8 mouse cellular contexts compared by ENCODE assay signal in the genomic region with DNA sequence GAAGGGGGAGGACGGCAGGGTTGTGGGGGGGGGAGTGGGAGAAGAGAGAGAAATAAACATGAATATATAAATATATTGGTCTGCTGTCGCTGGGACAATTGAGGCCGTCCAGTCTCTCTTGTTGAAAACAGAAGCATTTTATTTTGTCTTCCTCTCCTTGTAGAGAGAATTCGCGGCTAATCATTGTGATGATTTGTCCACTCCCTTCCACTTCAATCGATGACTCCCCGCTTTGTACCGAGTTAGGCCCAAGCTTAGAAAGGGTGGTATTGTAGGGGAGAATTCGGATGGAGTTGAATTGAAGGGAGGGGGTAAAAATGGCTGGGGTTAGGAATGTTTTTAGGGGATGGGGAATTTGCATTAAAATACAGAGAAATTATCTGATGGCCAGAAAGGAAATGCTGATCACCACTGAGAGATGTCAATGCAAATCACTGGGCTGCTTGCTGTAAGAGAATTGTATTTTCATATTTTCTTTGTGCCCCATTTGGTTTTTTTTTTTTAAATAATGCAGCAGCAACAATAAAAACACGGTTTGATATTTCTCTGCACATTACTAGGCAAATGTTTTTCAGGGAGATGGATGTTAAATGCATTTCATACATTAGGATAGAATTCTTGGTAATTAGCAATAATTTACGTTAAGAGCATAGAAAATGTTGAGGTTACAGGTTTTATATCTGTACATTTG. TPM values are rescaled to one million over a fixed set of nuclear protein-coding genes. Genes with fewer than 3 reads are reported as not detected.
DNase-seq lines count a peak whose midpoint lies in the region; ATAC-seq lines count a peak whose summit lies in the region.

No protein-coding gene starts in this region.

- no peak overlapping the region for H3K9ac ChIP-seq in kidney, embryonic 16.5 days (replicated peaks; ENCODE audit: low read length)
- peak overlapping the region; percentile 99 for H3K9ac ChIP-seq in embryonic facial prominence, embryonic 11.5 days (replicated peaks; ENCODE audit: low read length)
- H3K9ac ChIP-seq in hindbrain, embryonic 15.5 days: peak overlapping the region; percentile 86
- peak overlapping the region; percentile 90 for H3K9ac ChIP-seq in midbrain, embryonic 14.5 days (replicated peaks; ENCODE audit: low read length)

- peaks cover 54% of the 10 kb centered on the region for H3K27me3 ChIP-seq in kidney, embryonic 16.5 days (ENCODE audit: insufficient read depth, low read length)
- no peaks in the 10 kb centered on the region for H3K27me3 ChIP-seq in embryonic facial prominence, embryonic 11.5 days (ENCODE audit: control insufficient read depth, insufficient read depth, low read length)
- H3K27me3 ChIP-seq in hindbrain, embryonic 15.5 days: no peaks in the 10 kb centered on the region
- H3K27me3 ChIP-seq in midbrain, embryonic 14.5 days (ENCODE audit: control insufficient read depth, insufficient read depth, low read length): no peaks in the 10 kb centered on the region

- no peak for DNase-seq in kidney, postnatal 4 days
- peak; percentile 29 for DNase-seq in embryonic facial prominence, embryonic 11.5 days (ENCODE audit: low spot score)
- DNase-seq in midbrain, embryonic 14.5 days: no peak
- DNase-seq in gastrocnemius, postnatal 36 days: no peak
- DNase-seq in urinary bladder, postnatal 14 days (ENCODE audit: low spot score): no peak
- DNase-seq in ovary, postnatal 14 days (ENCODE audit: low spot score): no peak

- ATAC-seq in kidney, embryonic 16.5 days (ENCODE audit: low FRiP score, low TSS enrichment): no peak
- no peak for ATAC-seq in embryonic facial prominence, embryonic 11.5 days (replicated peaks; ENCODE audit: insufficient number of reproducible peaks, low FRiP score, low TSS enrichment, low read depth)
- ATAC-seq in hindbrain, embryonic 15.5 days (ENCODE audit: low FRiP score, low read depth): no peak
- ATAC-seq in midbrain, embryonic 14.5 days (ENCODE audit: low FRiP score, low TSS enrichment): no peak

- no peaks in the 10 kb centered on the region for H3K36me3 ChIP-seq in kidney, embryonic 16.5 days (ENCODE audit: insufficient read depth, low read length)
- no peaks in the 10 kb centered on the region; the same call in 1 of the 2 replicates for H3K36me3 ChIP-seq in embryonic facial prominence, embryonic 11.5 days (replicated peaks; ENCODE audit: control insufficient read depth, insufficient read depth, low read depth, low read length)
- peaks cover 9% of the 10 kb centered on the region for H3K36me3 ChIP-seq in hindbrain, embryonic 15.5 days
- peaks cover 23% of the 10 kb centered on the region for H3K36me3 ChIP-seq in midbrain, embryonic 14.5 days (ENCODE audit: control insufficient read depth, insufficient read depth, low read length)

- H3K4me2 ChIP-seq in kidney, embryonic 16.5 days (replicated peaks; ENCODE audit: low read depth, low read length): peak overlapping the region; percentile 99
- H3K4me2 ChIP-seq in embryonic facial prominence, embryonic 11.5 days (ENCODE audit: low read depth, low read length): peak overlapping the region; percentile 97
- peak overlapping the region; percentile 93 for H3K4me2 ChIP-seq in hindbrain, embryonic 15.5 days
- H3K4me2 ChIP-seq in midbrain, embryonic 14.5 days (ENCODE audit: low read length): peak overlapping the region; percentile 99

- H3K9me3 ChIP-seq in kidney, embryonic 16.5 days (ENCODE audit: low read length): no peaks in the 10 kb centered on the region
- H3K9me3 ChIP-seq in embryonic facial prominence, embryonic 11.5 days (replicated peaks; ENCODE audit: control insufficient read depth, low read length): no peaks in the 10 kb centered on the region
- no peaks in the 10 kb centered on the region for H3K9me3 ChIP-seq in hindbrain, embryonic 15.5 days
- H3K9me3 ChIP-seq in midbrain, embryonic 14.5 days (ENCODE audit: control insufficient read depth, low read length): no peaks in the 10 kb centered on the region

- peak overlapping the region; percentile 65 for H3K4me3 ChIP-seq in kidney, embryonic 16.5 days (ENCODE audit: low read length)
- H3K4me3 ChIP-seq in embryonic facial prominence, embryonic 11.5 days (ENCODE audit: low read depth, low read length): peak overlapping the region; percentile 92
- peak overlapping the region; percentile 76 for H3K4me3 ChIP-seq in hindbrain, embryonic 15.5 days
- H3K4me3 ChIP-seq in midbrain, embryonic 14.5 days (replicated peaks; ENCODE audit: low read depth, low read length): peak overlapping the region; percentile 67

- intact Hi-C loops in gastrocnemius, postnatal 36 days (cut with DNase I): loop anchor here (10.0 kb wide), 1 partner anchor 1222 kb away; no protein-coding TSS in a partner anchor

- H3K4me1 ChIP-seq in kidney, embryonic 16.5 days (ENCODE audit: insufficient read depth, low read length): peaks cover 31% of the 10 kb centered on the region
- no peaks in the 10 kb centered on the region; the same call in 1 of the 2 replicates for H3K4me1 ChIP-seq in embryonic facial prominence, embryonic 11.5 days (ENCODE audit: control insufficient read depth, insufficient read depth, low read length)
- peaks cover 44% of the 10 kb centered on the region for H3K4me1 ChIP-seq in hindbrain, embryonic 15.5 days (replicated peaks)
- H3K4me1 ChIP-seq in midbrain, embryonic 14.5 days (ENCODE audit: control insufficient read depth, insufficient read depth, low read length): peaks cover 36% of the 10 kb centered on the region

- no peak overlapping the region for H3K27ac ChIP-seq in kidney, embryonic 16.5 days (ENCODE audit: low read length)
- peak overlapping the region; percentile 52; the same call in 1 of the 2 replicates for H3K27ac ChIP-seq in embryonic facial prominence, embryonic 11.5 days (replicated peaks; ENCODE audit: low read depth, low read length)
- peak overlapping the region; percentile 96 for H3K27ac ChIP-seq in hindbrain, embryonic 15.5 days (replicated peaks)
- H3K27ac ChIP-seq in midbrain, embryonic 14.5 days (replicated peaks; ENCODE audit: low read depth, low read length): peak overlapping the region; percentile 96

- WGBS in kidney, embryonic 16.5 days: 33% methylated on average over 11 of the region's 11 CpGs
- 13% methylated on average over 11 of the region's 11 CpGs for WGBS in embryonic facial prominence, embryonic 11.5 days
- WGBS in hindbrain, embryonic 15.5 days: 15% methylated on average over 10 of the region's 11 CpGs
- 9% methylated on average over 11 of the region's 11 CpGs for WGBS in midbrain, embryonic 14.5 days

RNA-seq across cellular contexts. Expression of a gene that starts 4.7 kb away (rescaled TPM):
- polyA plus RNA-seq in kidney, embryonic 16.5 days (2015; fragmentation: Nextera tagmentation; extraction: Ambion mirVana): 2.8 and 3.1 TPM in 2 replicates
- 66.1 and 71.9 TPM in 2 replicates for polyA plus RNA-seq in embryonic facial prominence, embryonic 11.5 days (2014; fragmentation: Nextera tagmentation; extraction: Ambion mirVana)
- 93.1 and 116 TPM in 2 replicates for polyA plus RNA-seq in hindbrain, embryonic 15.5 days (2015; fragmentation: Nextera tagmentation; extraction: Ambion mirVana)
- polyA plus RNA-seq in midbrain, embryonic 14.5 days (2014; fragmentation: Nextera tagmentation; extraction: Ambion mirVana): 117 and 121 TPM in 2 replicates
- total RNA-seq in gastrocnemius, postnatal 36 days (2021): under 1 TPM; 0.05 to 0.07 TPM

RNA-seq across cellular contexts. Expression of a gene that starts 7.7 kb away (rescaled TPM):
- polyA plus RNA-seq in kidney, embryonic 16.5 days (2015; fragmentation: Nextera tagmentation; extraction: Ambion mirVana): not detected in 2 replicates
- not detected in 2 replicates for polyA plus RNA-seq in embryonic facial prominence, embryonic 11.5 days (2014; fragmentation: Nextera tagmentation; extraction: Ambion mirVana)
- not detected in 2 replicates for polyA plus RNA-seq in hindbrain, embryonic 15.5 days (2015; fragmentation: Nextera tagmentation; extraction: Ambion mirVana)
- polyA plus RNA-seq in midbrain, embryonic 14.5 days (2014; fragmentation: Nextera tagmentation; extraction: Ambion mirVana): 0.40 TPM in 1 of 2 replicates, not detected in the other
- not detected for total RNA-seq in gastrocnemius, postnatal 36 days (2021)

Comparison
In these comparisons a context has a peak if more than half of its experiments do, and no peak if none do; other contexts are left out.
1. RNA of a gene that starts 4.7 kb away (polyA plus RNA-seq): 117 to 121 TPM in midbrain, embryonic 14.5 days, 93.1 to 116 TPM in hindbrain, embryonic 15.5 days and 66.1 to 71.9 TPM in embryonic facial prominence, embryonic 11.5 days; 2.8 to 3.1 TPM in kidney, embryonic 16.5 days; every median in the first group is over 10 times any median in the second.
2. Peak in every context shown above with its lines, with median percentiles within 50 percentile points of each other: H3K4me2 ChIP-seq and H3K4me3 ChIP-seq.